Mouse (Mus musculus) limb, embryonic 11.5 days (tissue): Measurements from ENCODE around the gene Emc10. TPM values are rescaled to one million over a fixed set of nuclear protein-coding genes. Genes with fewer than 3 reads are reported as not detected.
A peak's percentile ranks its signal among the peaks of the same experiment; 100 is the strongest.

Source experiments
- ATAC-seq: fragments of 200-750 bp; cut with Nextera tagmentation; 2 replicates; pipeline ENCODE4 v1.8.0; 2017; ENCODE audit warnings: low read depth; ENCODE audit not compliant: insufficient number of reproducible peaks, low FRiP score, low TSS enrichment
- DNase-seq: peaks from one replicate; pipeline ENCODE4 v3.0.0-alpha.2; 2015; ENCODE audit warnings: low spot score
- H3K27ac ChIP-seq: fragments of 300-500 bp; sonication (generic); replicated peaks from 2 replicates; pipeline ENCODE4 v1.5.1; 2014; ENCODE audit warnings: low read depth, mild to moderate bottlenecking, low read length
- H3K27me3 ChIP-seq: fragments of 300-500 bp; sonication (generic); 2 replicates; pipeline ENCODE4 v1.6.1; 2014; ENCODE audit warnings: mild to moderate bottlenecking, low read length, mixed read lengths; ENCODE audit not compliant: control insufficient read depth, insufficient read depth
- H3K36me3 ChIP-seq: fragments of 300-500 bp; sonication (generic); 2 replicates; pipeline ENCODE4 v1.6.1; 2014; ENCODE audit warnings: mild to moderate bottlenecking, low read length, moderate library complexity, mixed read lengths; ENCODE audit not compliant: control insufficient read depth, insufficient read depth
- H3K4me1 ChIP-seq: fragments of 300-500 bp; sonication (generic); 2 replicates; pipeline ENCODE4 v1.6.1; 2014; ENCODE audit warnings: low read length, mixed read lengths; ENCODE audit not compliant: control insufficient read depth, insufficient read depth
- H3K4me2 ChIP-seq: fragments of 300-500 bp; sonication (generic); 2 replicates; pipeline ENCODE4 v1.6.1; 2014; ENCODE audit warnings: low read depth, mild to moderate bottlenecking, moderate library complexity; ENCODE audit not compliant: severe bottlenecking
- H3K4me3 ChIP-seq: fragments of 300-500 bp; sonication (generic); 2 replicates; pipeline ENCODE4 v1.5.1; 2014; ENCODE audit warnings: low read depth, low read length
- H3K9ac ChIP-seq: fragments of 300-500 bp; sonication (generic); 2 replicates; pipeline ENCODE4 v1.6.1; 2014; ENCODE audit warnings: mild to moderate bottlenecking, low read length
- H3K9me3 ChIP-seq: fragments of 300-500 bp; sonication (generic); 2 replicates; pipeline ENCODE4 v1.6.1; 2016; ENCODE audit warnings: low read length; ENCODE audit not compliant: control insufficient read depth
- WGBS: fragments of 180-500 bp; shearing (Covaris S2); extraction: QIAGEN DNeasy Blood & Tissue Kit; methylation state at CpG from one replicate; pipeline ENCODE4 v1.1.7; 2014; 5-methylcytosine and 5-hydroxymethylcytosine counted together
- polyA plus RNA-seq: library from polyadenylated mRNA; unstranded; fragments of >200 nt; fragmentation: Nextera tagmentation; extraction: Ambion mirVana; gene quantifications from 2 replicates; pipeline ENCODE4 v1.2.1, GENCODE M21; 2014

The Emc10 gene
- polyA plus RNA-seq, 1 experiment from 2014 or later: 83.0 TPM

- ATAC-seq: no peak
These were observed 24.7 kb upstream of the Emc10 start for GRCm38 (mm10) chr7:44520990-44521389.

GRCm38 (mm10) chr7:44519240-44519913 lies 23.0 kb upstream of the Emc10 start:
- Histone ChIP-seq H3K27me3 (peaks cover 32% of the 10 kb centered on the region), H3K9ac (no peak overlapping the region), H3K36me3 (no peaks in the 10 kb centered on the region), H3K9me3 (no peaks in the 10 kb centered on the region), H3K4me3 (no peak overlapping the region), H3K27ac (no peak overlapping the region), H3K4me2 (no peak overlapping the region), H3K4me1 (no peaks in the 10 kb centered on the region)
- WGBS: 75% methylated on average over 9 of the region's 9 CpGs
- DNase-seq: no peak
- no peak for ATAC-seq

More at GRCm38 (mm10) chr7:44520990-44521389, 24.7 kb upstream of the Emc10 start:
- Histone ChIP-seq H3K36me3 (no peaks in the 10 kb centered on the region), H3K4me2 (no peak overlapping the region), H3K27ac (no peak overlapping the region), H3K4me3 (no peak overlapping the region), H3K4me1 (no peaks in the 10 kb centered on the region), H3K9me3 (no peaks in the 10 kb centered on the region), H3K9ac (no peak overlapping the region), H3K27me3 (peaks cover 42% of the 10 kb centered on the region)
- DNase-seq: no peak
- WGBS: 63% methylated on average over 3 of the region's 3 CpGs

- Histone ChIP-seq H3K27me3 (no peaks in the 10 kb centered on the region), H3K36me3 (no peaks in the 10 kb centered on the region), H3K9me3 (no peaks in the 10 kb centered on the region), H3K27ac (no peak overlapping the region), H3K4me1 (no peaks in the 10 kb centered on the region), H3K9ac (no peak overlapping the region), H3K4me2 (no peak overlapping the region), H3K4me3 (no peak overlapping the region)
- DNase-seq (no peak), ATAC-seq (no peak)
These were observed 11.2 kb upstream of the Emc10 start for GRCm38 (mm10) chr7:44507491-44507890.

- Histone ChIP-seq H3K4me3 (no peak overlapping the region), H3K27ac (no peak overlapping the region), H3K36me3 (no peaks in the 10 kb centered on the region), H3K9me3 (no peaks in the 10 kb centered on the region), H3K4me2 (no peak overlapping the region), H3K4me1 (peaks cover 3% of the 10 kb centered on the region; the same call in 1 of the 2 replicates), H3K27me3 (no peaks in the 10 kb centered on the region), H3K9ac (no peak overlapping the region)
- peak; percentile 83 for DNase-seq
- WGBS: 36% methylated on average over 5 of the region's 5 CpGs
- no peak for ATAC-seq
These were observed 5.3 kb upstream of the Emc10 start for GRCm38 (mm10) chr7:44501563-44502115.

GRCm38 (mm10) chr7:44500046-44500445 lies 3.7 kb upstream of the Emc10 start:
- 58% methylated on average over 20 of the region's 20 CpGs for whole genome bisulfite sequencing
- H3K4me1 ChIP-seq: peaks cover 5% of the 10 kb centered on the region; the same call in 1 of the 2 replicates
- DNase-seq (no peak), ATAC-seq (no peak)
- no peak overlapping the region for H3K9ac ChIP-seq
- H3K9me3 ChIP-seq: no peaks in the 10 kb centered on the region
- H3K4me3 ChIP-seq: no peak overlapping the region
- no peak overlapping the region for H3K4me2 ChIP-seq
- H3K27me3 ChIP-seq: no peaks in the 10 kb centered on the region
- no peaks in the 10 kb centered on the region for H3K36me3 ChIP-seq
- H3K27ac ChIP-seq: no peak overlapping the region

- Histone ChIP-seq H3K4me1 (peaks cover 5% of the 10 kb centered on the region; the same call in 1 of the 2 replicates), H3K4me2 (no peak overlapping the region), H3K27me3 (no peaks in the 10 kb centered on the region), H3K27ac (no peak overlapping the region), H3K9me3 (no peaks in the 10 kb centered on the region), H3K9ac (no peak overlapping the region), H3K36me3 (no peaks in the 10 kb centered on the region), H3K4me3 (no peak overlapping the region)
- WGBS: 68% methylated on average over 1 of the region's 1 CpGs
- no peak for DNase-seq
- ATAC-seq: no peak
These were observed 2.6 kb upstream of the Emc10 start for GRCm38 (mm10) chr7:44498922-44499321.

- ATAC-seq (no peak), DNase-seq (no peak)
- WGBS: 84% methylated on average over 10 of the region's 10 CpGs
- peaks cover 5% of the 10 kb centered on the region; the same call in 1 of the 2 replicates for H3K36me3 ChIP-seq
- H3K9ac ChIP-seq: no peak overlapping the region
- H3K9me3 ChIP-seq: no peaks in the 10 kb centered on the region
- no peak overlapping the region for H3K27ac ChIP-seq
- H3K4me1 ChIP-seq: peaks cover 5% of the 10 kb centered on the region; the same call in 1 of the 2 replicates
- H3K27me3 ChIP-seq: no peaks in the 10 kb centered on the region
- peak overlapping the region; percentile 78 for H3K4me2 ChIP-seq
- peak overlapping the region; percentile 55 for H3K4me3 ChIP-seq
These were observed 1.2 kb upstream of the Emc10 start for GRCm38 (mm10) chr7:44497361-44498055.

- H3K27ac ChIP-seq: peak overlapping the region; percentile 66; the same call in 1 of the 2 replicates
- H3K9me3 ChIP-seq: no peaks in the 10 kb centered on the region
- H3K4me2 ChIP-seq: peak overlapping the region; percentile 78
- no peaks in the 10 kb centered on the region for H3K27me3 ChIP-seq
- peak overlapping the region; percentile 55 for H3K4me3 ChIP-seq
- H3K9ac ChIP-seq: peak overlapping the region; percentile 82
- DNase-seq (no peak), ATAC-seq (no peak)
- under 1% methylated on average over 25 of the region's 26 CpGs for WGBS
- H3K4me1 ChIP-seq: peaks cover 5% of the 10 kb centered on the region; the same call in 1 of the 2 replicates
- H3K36me3 ChIP-seq: peaks cover 5% of the 10 kb centered on the region; the same call in 1 of the 2 replicates
These were observed 411 bp upstream of the Emc10 start for GRCm38 (mm10) chr7:44496771-44497109.
